Mouse (Mus musculus): ENCODE measurements around the gene Gpc2. TPM values are rescaled to one million over a fixed set of nuclear protein-coding genes. Genes with fewer than 3 reads are reported as not detected.

Gene Gpc2
- polyA plus RNA-seq, 1 experiment from 2014 or later = 5.7 TPM

- H3K9ac ChIP-seq (ENCODE audit: low read length) = no peak overlapping the region
- no peaks in the 10 kb centered on the region for H3K4me1 ChIP-seq (ENCODE audit: control insufficient read depth, insufficient read depth, low read length)
- no peak overlapping the region for H3K4me3 ChIP-seq (ENCODE audit: low read length)
- no peak overlapping the region for H3K4me2 ChIP-seq (ENCODE audit: low read depth, low read length)
- WGBS = 88% methylated on average over 3 of the region's 3 CpGs
- no peak for ATAC-seq (replicated peaks; ENCODE audit: extremely low read depth, insufficient read depth, low FRiP score)
- no peak overlapping the region for H3K27ac ChIP-seq (ENCODE audit: low read length)
- no peaks in the 10 kb centered on the region for H3K36me3 ChIP-seq (ENCODE audit: control insufficient read depth, insufficient read depth)
- no peaks in the 10 kb centered on the region for H3K9me3 ChIP-seq (replicated peaks; ENCODE audit: control insufficient read depth, low read length)
- H3K27me3 ChIP-seq (ENCODE audit: control insufficient read depth, insufficient read depth, low read length) = no peaks in the 10 kb centered on the region
These were observed 50.3 kb downstream of the Gpc2 start for GRCm38 (mm10) chr5:138229511-138229910.

DNA sequence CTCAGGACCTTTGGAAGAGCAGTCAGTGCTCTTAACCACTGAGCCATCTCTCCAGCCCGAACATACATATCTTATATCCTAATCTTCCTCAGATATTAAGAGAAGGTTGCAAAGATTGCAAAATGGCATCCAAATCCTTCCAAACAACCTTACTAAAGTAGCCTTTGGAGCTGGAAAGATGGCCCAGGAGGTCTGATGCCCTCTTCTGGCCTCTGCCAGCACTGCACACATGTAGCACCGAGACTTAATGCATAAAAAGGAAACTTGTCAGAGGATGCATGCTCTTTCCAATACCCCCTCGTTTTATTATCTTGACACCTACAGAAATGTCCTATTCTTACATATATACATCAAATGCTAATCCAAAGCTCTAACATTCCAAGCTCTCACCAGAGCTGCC is 51.8 kb downstream of the Gpc2 start:
- whole genome bisulfite sequencing = 55% methylated on average over 3 of the region's 3 CpGs
- no peak for ATAC-seq (replicated peaks; ENCODE audit: extremely low read depth, insufficient read depth, low FRiP score)
- no peak overlapping the region for H3K4me3 ChIP-seq (ENCODE audit: low read length)
- H3K4me2 ChIP-seq (ENCODE audit: low read depth, low read length) = no peak overlapping the region
- H3K27ac ChIP-seq (ENCODE audit: low read length) = no peak overlapping the region
- no peak overlapping the region for H3K9ac ChIP-seq (ENCODE audit: low read length)
- H3K4me1 ChIP-seq (ENCODE audit: control insufficient read depth, insufficient read depth, low read length) = no peaks in the 10 kb centered on the region
- no peaks in the 10 kb centered on the region for H3K27me3 ChIP-seq (ENCODE audit: control insufficient read depth, insufficient read depth, low read length)
- H3K36me3 ChIP-seq (ENCODE audit: control insufficient read depth, insufficient read depth) = no peaks in the 10 kb centered on the region
- H3K9me3 ChIP-seq (replicated peaks; ENCODE audit: control insufficient read depth, low read length) = no peaks in the 10 kb centered on the region

GRCm38 (mm10) chr5:138227367-138227766 is 52.4 kb downstream of the Gpc2 start:
- Histone ChIP-seq H3K27ac (ENCODE audit: low read length) (no peak overlapping the region), H3K27me3 (ENCODE audit: control insufficient read depth, insufficient read depth, low read length) (no peaks in the 10 kb centered on the region), H3K9me3 (replicated peaks; ENCODE audit: control insufficient read depth, low read length) (no peaks in the 10 kb centered on the region), H3K4me3 (ENCODE audit: low read length) (no peak overlapping the region), H3K4me2 (ENCODE audit: low read depth, low read length) (no peak overlapping the region), H3K36me3 (ENCODE audit: control insufficient read depth, insufficient read depth) (no peaks in the 10 kb centered on the region), H3K9ac (ENCODE audit: low read length) (no peak overlapping the region), H3K4me1 (ENCODE audit: control insufficient read depth, insufficient read depth, low read length) (no peaks in the 10 kb centered on the region)
- WGBS = 45% methylated on average over 2 of the region's 2 CpGs
- ATAC-seq (replicated peaks; ENCODE audit: extremely low read depth, insufficient read depth, low FRiP score) = no peak

DNA sequence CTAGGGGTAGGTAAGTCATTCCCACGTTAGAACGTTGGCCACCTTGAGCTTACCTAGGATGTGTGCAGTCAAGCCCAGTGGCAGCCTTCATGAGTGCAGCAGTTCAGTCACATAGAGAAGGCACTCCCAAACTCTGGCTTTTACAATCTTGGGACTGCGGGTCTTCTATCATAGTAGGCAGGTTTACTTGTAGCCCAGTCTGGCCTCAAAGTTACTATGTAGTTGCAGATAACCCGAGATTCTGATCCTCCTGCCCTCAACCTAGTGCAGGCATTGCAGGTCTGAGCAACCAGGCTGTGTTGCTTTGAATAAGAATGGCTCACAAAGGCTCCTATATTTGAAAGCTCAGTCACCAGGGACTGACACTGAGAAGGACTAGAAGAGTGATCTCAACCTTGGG is 53.3 kb downstream of the Gpc2 start:
- Histone ChIP-seq H3K9ac (ENCODE audit: low read length) (no peak overlapping the region), H3K4me3 (ENCODE audit: low read length) (no peak overlapping the region), H3K27me3 (ENCODE audit: control insufficient read depth, insufficient read depth, low read length) (no peaks in the 10 kb centered on the region), H3K9me3 (replicated peaks; ENCODE audit: control insufficient read depth, low read length) (no peaks in the 10 kb centered on the region), H3K27ac (ENCODE audit: low read length) (no peak overlapping the region), H3K4me1 (ENCODE audit: control insufficient read depth, insufficient read depth, low read length) (no peaks in the 10 kb centered on the region), H3K36me3 (ENCODE audit: control insufficient read depth, insufficient read depth) (no peaks in the 10 kb centered on the region), H3K4me2 (ENCODE audit: low read depth, low read length) (no peak overlapping the region)
- WGBS = 75% methylated on average over 4 of the region's 4 CpGs
- ATAC-seq (replicated peaks; ENCODE audit: extremely low read depth, insufficient read depth, low FRiP score) = no peak

- H3K27me3 ChIP-seq (ENCODE audit: control insufficient read depth, insufficient read depth, low read length) = no peaks in the 10 kb centered on the region
- H3K9ac ChIP-seq (ENCODE audit: low read length) = no peak within 1 kb of the TSS
- no peak within 1 kb of the TSS for H3K4me2 ChIP-seq (ENCODE audit: low read depth, low read length)
- no peaks in the 10 kb centered on the region for H3K36me3 ChIP-seq (ENCODE audit: control insufficient read depth, insufficient read depth)
- 58% methylated on average over 2 of the region's 2 CpGs for WGBS
- no peaks in the 10 kb centered on the region for H3K9me3 ChIP-seq (replicated peaks; ENCODE audit: control insufficient read depth, low read length)
- no peaks in the 10 kb centered on the region for H3K4me1 ChIP-seq (ENCODE audit: control insufficient read depth, insufficient read depth, low read length)
- no peak for ATAC-seq (replicated peaks; ENCODE audit: extremely low read depth, insufficient read depth, low FRiP score)
- no peak within 1 kb of the TSS for H3K27ac ChIP-seq (ENCODE audit: low read length)
- no peak within 1 kb of the TSS for H3K4me3 ChIP-seq (ENCODE audit: low read length)
These were observed 54.1 kb downstream of the Gpc2 start, which contains the start of gene Nxpe5 for GRCm38 (mm10) chr5:138225700-138226099. Gene Nxpe5 (plus strand): TSS chr5:138225898.

Other genes with a start within 250 kb of the Gpc2 start
- not detected in 2 replicates for gene Smok3c, start 226.8 kb downstream of the Gpc2 start, polyA plus RNA-seq (2015; fragmentation: Nextera tagmentation; extraction: Ambion mirVana)
- 8.9 and 10.1 TPM in 2 replicates for gene Zkscan1, start 194.9 kb downstream of the Gpc2 start, polyA plus RNA-seq (2015; fragmentation: Nextera tagmentation; extraction: Ambion mirVana)
- 37.6 and 42.7 TPM in 2 replicates for gene Zscan21, start 163.1 kb downstream of the Gpc2 start, polyA plus RNA-seq (2015; fragmentation: Nextera tagmentation; extraction: Ambion mirVana)
- 11.5 and 12.0 TPM in 2 replicates for gene Zfp113, start 124.3 kb downstream of the Gpc2 start, polyA plus RNA-seq (2015; fragmentation: Nextera tagmentation; extraction: Ambion mirVana)
- 280 and 293 TPM in 2 replicates for gene Cops6, start 118.9 kb downstream of the Gpc2 start, polyA plus RNA-seq (2015; fragmentation: Nextera tagmentation; extraction: Ambion mirVana)
- 11.6 and 13.0 TPM in 2 replicates for gene Ap4m1, start 108.0 kb downstream of the Gpc2 start, polyA plus RNA-seq (2015; fragmentation: Nextera tagmentation; extraction: Ambion mirVana)
- gene Mcm7, start 107.6 kb downstream of the Gpc2 start, polyA plus RNA-seq (2015; fragmentation: Nextera tagmentation; extraction: Ambion mirVana) = 113 and 126 TPM in 2 replicates
- gene Taf6, start 92.6 kb downstream of the Gpc2 start, polyA plus RNA-seq (2015; fragmentation: Nextera tagmentation; extraction: Ambion mirVana) = 58.9 and 59.8 TPM in 2 replicates
- gene Cnpy4, start 92.5 kb downstream of the Gpc2 start, polyA plus RNA-seq (2015; fragmentation: Nextera tagmentation; extraction: Ambion mirVana) = 22.3 and 23.8 TPM in 2 replicates
- gene Mblac1, start 85.7 kb downstream of the Gpc2 start, polyA plus RNA-seq (2015; fragmentation: Nextera tagmentation; extraction: Ambion mirVana) = 6.1 and 6.3 TPM in 2 replicates
- not detected in 2 replicates for gene Nxpe5, start 54.1 kb downstream of the Gpc2 start, polyA plus RNA-seq (2015; fragmentation: Nextera tagmentation; extraction: Ambion mirVana)
- 71.9 and 79.3 TPM in 2 replicates for gene Lamtor4, start 24.5 kb downstream of the Gpc2 start, polyA plus RNA-seq (2015; fragmentation: Nextera tagmentation; extraction: Ambion mirVana)
- gene BC037034, start 16.0 kb downstream of the Gpc2 start, polyA plus RNA-seq (2015; fragmentation: Nextera tagmentation; extraction: Ambion mirVana) = 2.2 and 3.0 TPM in 2 replicates
- gene Gal3st4, start 7.2 kb downstream of the Gpc2 start, polyA plus RNA-seq (2015; fragmentation: Nextera tagmentation; extraction: Ambion mirVana) = 0.45 and 0.65 TPM in 2 replicates
- gene Gm43720, start within 50 bp of the Gpc2 start, polyA plus RNA-seq (2015; fragmentation: Nextera tagmentation; extraction: Ambion mirVana) = 0.09 and 0.10 TPM in 2 replicates
- 2.0 and 2.2 TPM in 2 replicates for gene Stag3, start 235 bp upstream of the Gpc2 start, polyA plus RNA-seq (2015; fragmentation: Nextera tagmentation; extraction: Ambion mirVana)
- 0.14 and 0.17 TPM in 2 replicates for gene Pvrig, start 62.0 kb upstream of the Gpc2 start, polyA plus RNA-seq (2015; fragmentation: Nextera tagmentation; extraction: Ambion mirVana)
- gene Zfp157, start 161.5 kb upstream of the Gpc2 start, polyA plus RNA-seq (2015; fragmentation: Nextera tagmentation; extraction: Ambion mirVana) = 19.9 and 21.3 TPM in 2 replicates